Mouse (Mus musculus) cerebellum, adult 18-20 months (tissue): ENCODE data around the gene Chn2.

ENCODE experiments used
- DNase-seq, 2 experiments: peaks; one replicate each; pipeline ENCODE4 v3.0.0; 2021

Gene Chn2

DNA sequence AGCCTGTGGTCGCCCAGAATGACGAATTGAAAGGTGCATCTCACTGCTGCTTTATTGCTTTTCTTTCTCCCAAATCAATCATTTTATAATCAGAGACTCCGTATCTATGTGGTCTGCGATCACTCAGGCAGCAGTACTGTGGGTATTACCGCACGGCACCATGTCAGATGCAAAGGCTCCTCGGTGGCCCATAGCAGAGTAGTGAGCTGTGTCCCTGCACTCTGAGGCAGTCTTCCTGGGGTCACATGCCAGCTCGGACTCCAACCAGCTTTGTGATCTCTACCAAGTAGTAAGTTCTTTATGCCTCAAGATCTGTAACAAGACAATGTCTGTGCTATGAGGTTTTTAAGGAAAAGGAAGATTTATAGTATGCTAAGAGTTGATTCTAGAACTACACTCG, 279.3 kb downstream of the Chn2 start:
- DNase-seq = no peak

DNA sequence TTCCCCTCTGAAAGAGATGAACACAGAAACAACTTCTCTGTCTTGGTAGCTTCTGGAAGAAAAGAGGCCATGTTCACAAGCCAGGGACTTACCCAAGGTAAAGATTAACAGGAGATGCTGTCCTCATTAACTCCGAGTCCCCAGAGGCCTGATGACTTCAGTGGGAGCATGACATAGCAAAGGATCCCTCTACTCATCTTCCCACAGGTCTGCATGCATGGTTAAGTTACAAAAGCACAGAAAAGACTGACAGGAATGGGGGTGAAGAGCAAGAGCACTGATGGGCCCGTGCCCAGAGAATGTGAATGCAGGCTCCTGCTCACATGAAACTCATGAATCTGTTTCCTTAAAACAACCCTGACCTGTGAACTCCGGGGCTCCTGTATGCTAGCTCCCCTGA, 279.8 kb downstream of the Chn2 start:
- no peak for DNase-seq

DNA sequence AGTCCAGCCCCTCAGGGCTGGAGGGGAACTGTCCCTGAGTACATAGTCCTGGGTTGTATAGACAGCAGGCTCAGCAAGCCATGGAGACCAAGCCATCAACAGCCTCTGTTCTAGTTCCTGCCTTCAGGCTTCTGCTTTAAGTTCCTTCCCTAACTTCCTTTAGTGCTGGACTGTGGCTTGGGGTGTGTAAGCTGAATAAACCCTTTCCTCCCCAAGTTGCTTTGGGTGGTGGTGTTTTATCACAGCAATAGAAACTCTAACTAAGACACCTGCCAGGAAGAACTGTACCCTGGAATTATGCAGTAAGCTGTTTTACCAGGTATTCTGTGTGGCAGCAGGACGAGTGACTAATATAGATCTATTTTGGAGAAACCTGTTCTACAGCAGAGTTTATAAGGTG, 280.9 kb downstream of the Chn2 start:
- DNase-seq = no peak

GRCm38 (mm10) chr6:54325246-54325885, 286.0 kb downstream of the Chn2 start, which contains the start of gene Prr15:
TSS of gene Prr15 (plus strand) at chr6:54325835.
- DNase-seq = no peak

- DNase-seq = peak; percentile 71 to 80
Measured at GRCm38 (mm10) chr6:54326671-54327625, 287.6 kb downstream of the Chn2 start.

GRCm38 (mm10) chr6:54327626-54328003, 288.3 kb downstream of the Chn2 start:
- DNase-seq = peak; percentile 75

DNA sequence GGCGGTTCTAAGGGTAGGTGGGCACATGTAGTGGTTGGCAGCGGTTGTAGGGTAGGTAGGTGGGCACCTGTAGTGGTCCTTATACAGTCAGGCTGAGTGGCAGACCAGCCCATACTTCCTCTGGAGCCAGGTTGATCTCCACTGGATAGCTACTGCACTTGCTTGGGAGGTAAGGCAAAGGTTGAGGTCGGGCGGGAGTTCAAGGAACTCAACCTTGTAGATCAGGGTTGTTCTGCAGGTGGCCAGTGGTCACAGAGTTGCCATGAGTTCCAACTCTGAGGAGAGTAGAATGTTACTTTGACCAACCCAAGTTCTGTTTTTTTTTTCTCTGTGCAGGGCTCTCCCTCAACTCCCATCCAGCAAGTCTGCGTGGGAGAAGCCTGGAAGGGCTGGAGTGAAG, 289.4 kb downstream of the Chn2 start:
- no peak for DNase-seq

DNA sequence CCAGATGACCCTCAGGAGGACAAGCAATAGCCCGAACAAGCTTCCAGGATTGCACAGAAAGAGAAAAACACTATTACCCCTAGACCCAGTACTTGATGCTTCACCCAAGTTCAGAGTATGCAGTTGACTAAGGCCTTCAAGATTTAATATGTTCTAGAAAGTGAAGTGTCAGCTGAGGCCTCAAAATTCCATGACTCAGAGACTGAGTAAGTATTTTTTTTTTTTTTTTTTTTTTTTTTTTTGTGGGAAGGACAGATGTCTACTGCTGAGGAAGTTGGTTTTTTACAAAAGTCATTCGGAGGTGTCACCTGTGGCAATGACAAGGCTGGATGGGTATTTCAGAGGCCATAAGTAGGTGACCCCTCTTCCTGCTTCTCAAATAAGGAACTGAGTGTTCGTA, 290.2 kb downstream of the Chn2 start:
- no peak for DNase-seq

GRCm38 (mm10) chr6:54330166-54330565, 290.8 kb downstream of the Chn2 start:
- no peak for DNase-seq

DNA sequence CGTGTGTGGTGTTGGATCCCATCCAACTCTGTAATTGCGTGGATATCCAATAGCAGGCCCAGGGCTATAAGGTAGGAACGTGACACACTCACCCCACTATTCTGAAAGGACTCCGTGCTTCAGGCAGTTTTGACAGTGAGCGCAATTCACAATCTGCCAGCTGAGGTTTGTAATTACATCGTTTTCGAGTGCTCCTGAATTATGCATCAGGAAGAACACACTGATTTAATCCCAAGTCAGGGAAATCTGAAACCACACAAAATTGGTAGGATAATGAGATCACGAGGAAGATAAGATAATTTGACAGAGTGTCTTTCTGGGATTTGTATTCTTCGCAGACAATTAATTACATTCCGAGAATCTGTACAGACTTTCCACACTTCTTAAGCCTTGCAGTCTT, 292.4 kb downstream of the Chn2 start:
- no peak for DNase-seq

- DNase-seq = no peak
Measured at GRCm38 (mm10) chr6:54332203-54332602, 292.8 kb downstream of the Chn2 start.

- DNase-seq = peak in 1 of 2 experiments; percentile 14
Measured at GRCm38 (mm10) chr6:54333116-54333651, 293.8 kb downstream of the Chn2 start.

- peak; percentile 80 to 85 for DNase-seq
Measured at GRCm38 (mm10) chr6:54333652-54334396, 294.5 kb downstream of the Chn2 start.

- peak; percentile 80 to 81 for DNase-seq
Measured at GRCm38 (mm10) chr6:54337321-54337720, 298.0 kb downstream of the Chn2 start.

DNA sequence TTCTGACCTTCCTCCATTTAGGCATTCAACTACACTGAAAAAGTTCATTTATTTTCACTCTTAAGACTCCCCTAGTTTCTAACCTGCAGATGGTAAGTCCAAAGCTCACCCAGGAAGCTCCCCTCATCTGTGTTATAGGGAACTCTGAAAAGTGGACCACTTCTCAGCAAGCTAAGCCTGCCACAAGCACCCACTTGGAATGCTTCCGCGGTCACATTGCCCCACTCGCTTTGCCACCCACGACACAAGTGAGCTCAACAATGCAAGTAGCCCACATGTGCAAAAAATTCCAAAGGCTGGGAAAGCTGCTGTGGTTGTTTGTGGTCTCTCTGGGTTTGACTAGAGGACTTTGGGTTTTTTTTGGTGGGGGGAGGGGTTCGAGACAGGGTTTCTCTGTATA, 301.8 kb downstream of the Chn2 start:
- no peak for DNase-seq

GRCm38 (mm10) chr6:54342223-54342622, 302.9 kb downstream of the Chn2 start:
- DNase-seq = no peak
